Mouse (Mus musculus): ENCODE data around the gene Fgf15. TPM values are rescaled to one million over a fixed set of nuclear protein-coding genes. Genes with fewer than 3 reads are reported as not detected.

Fgf15 gene
- polyA plus RNA-seq (2014; fragmentation: Illumina TruSeq; extraction: RNeasy Lipid Tissue Mini Kit (QIAGEN cat#74804); ENCODE audit: low read depth, low replicate concordance): not detected

DNA sequence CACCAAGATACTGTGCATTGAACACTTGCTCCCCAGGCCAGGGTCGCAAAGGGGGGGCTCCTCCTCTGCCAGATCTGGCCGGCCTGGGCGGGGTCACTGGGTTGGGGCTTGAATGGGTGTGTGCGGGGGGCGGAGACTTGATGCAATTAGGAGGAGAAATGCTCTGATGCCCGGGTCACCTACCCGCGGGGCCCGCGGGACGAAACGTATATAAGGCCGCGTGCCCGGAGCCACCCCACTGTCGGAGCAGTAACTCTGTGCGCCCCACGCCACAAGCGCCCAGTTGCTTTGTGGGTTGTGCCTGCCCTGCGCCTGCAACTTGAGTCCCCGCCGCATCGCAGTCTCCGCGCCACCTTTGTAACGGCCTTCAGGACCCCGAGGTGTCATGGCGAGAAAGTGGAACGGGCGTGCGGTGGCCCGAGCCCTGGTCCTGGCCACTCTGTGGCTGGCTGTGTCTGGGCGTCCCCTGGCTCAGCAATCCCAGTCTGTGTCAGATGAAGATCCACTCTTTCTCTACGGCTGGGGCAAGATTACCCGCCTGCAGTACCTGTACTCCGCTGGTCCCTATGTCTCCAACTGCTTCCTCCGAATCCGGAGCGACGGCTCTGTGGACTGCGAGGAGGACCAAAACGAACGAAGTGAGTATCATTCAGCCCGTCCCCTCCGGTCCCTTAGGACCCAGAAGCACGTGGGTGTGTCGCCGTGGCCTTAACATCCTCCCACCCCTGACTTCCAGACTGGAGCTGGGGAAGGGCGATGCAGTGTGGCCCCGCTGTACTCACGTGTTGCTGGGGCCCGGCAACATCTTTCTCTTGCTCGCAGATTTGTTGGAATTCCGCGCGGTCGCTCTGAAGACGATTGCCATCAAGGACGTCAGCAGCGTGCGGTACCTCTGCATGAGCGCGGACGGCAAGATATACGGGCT is at the start of gene Fgf15:
Fgf15 (plus strand) TSS at position 238 of the 925 bp plus-strand sequence.

DNA sequence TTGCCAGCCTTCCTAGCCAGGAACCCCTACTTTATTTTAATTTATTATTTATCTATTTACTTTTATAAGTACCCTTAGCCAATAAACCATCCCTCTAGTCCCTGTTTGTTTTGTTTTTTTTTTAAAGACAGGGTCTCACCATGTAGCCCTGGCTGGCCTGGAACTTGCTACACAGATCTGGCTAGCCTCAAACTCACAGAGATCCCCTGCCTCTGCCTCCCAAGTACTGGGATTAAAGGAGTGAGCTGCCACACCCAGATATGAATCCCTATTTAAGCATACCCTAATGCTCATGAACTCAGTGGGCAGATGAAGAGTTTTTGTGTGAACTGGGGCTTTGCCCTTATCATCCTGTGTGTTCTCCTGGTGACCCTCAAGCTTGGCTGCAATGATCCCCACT is 49.3 kb upstream of the Fgf15 start, which contains the start of gene Fgf4:
Fgf4 (plus strand) TSS at position 301 of the 400 bp plus-strand sequence.

GRCm38 (mm10) chr7:144914948-144915750 is 18.8 kb downstream of the Fgf15 start, which contains the start of gene LTO1:
TSS of gene LTO1 (plus strand) at chr7:144915100.

DNA sequence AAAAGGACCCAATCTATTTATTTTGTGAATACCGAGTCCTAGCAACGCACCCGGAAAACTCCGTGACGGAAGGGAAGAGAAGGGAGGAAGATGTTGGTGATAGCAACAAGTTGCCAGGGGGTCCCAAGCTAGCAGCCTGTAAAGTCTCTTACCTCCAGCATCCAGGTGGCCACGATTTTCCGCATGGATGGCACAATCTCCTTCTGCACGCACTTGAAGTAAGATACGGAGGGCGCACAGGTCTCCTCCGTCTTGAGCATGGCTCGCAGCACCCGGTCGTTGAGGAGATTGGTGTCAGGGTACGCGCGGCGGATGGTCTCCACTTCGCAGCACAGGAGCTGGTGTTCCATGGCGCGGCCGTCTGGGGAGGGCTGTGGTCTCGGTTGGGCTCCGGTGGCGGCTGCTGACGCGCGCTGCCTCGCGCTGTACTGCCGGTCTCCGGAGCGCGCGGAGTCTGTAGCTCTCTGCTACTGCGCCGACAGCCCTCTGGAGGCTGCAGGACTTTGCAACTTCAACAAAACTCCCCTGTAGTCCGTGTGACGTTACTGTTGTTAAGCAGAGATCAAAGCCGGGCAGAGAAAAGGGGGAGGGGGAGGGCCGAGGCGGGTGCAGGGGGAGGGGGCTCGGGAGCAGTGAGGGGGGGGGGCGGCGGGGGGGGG is 43.1 kb downstream of the Fgf15 start, which contains the start of gene Ccnd1:
Ccnd1 (minus strand) TSS at position 582 of the 659 bp plus-strand sequence.

Other genes starting within 250 kb of the Fgf15 start
- gene Ano1, start 144.6 kb upstream of the Fgf15 start, polyA plus RNA-seq (2014; fragmentation: Illumina TruSeq; extraction: RNeasy Lipid Tissue Mini Kit (QIAGEN cat#74804); ENCODE audit: low read depth, low replicate concordance): 2.3 TPM
- not detected for gene Fgf3, start 58.4 kb upstream of the Fgf15 start, polyA plus RNA-seq (2014; fragmentation: Illumina TruSeq; extraction: RNeasy Lipid Tissue Mini Kit (QIAGEN cat#74804); ENCODE audit: low read depth, low replicate concordance)
- not detected for gene Fgf4, start 49.2 kb upstream of the Fgf15 start, polyA plus RNA-seq (2014; fragmentation: Illumina TruSeq; extraction: RNeasy Lipid Tissue Mini Kit (QIAGEN cat#74804); ENCODE audit: low read depth, low replicate concordance)
- 5.3 TPM for gene LTO1, start 18.6 kb downstream of the Fgf15 start, polyA plus RNA-seq (2014; fragmentation: Illumina TruSeq; extraction: RNeasy Lipid Tissue Mini Kit (QIAGEN cat#74804); ENCODE audit: low read depth, low replicate concordance)
- gene Ccnd1, start 43.4 kb downstream of the Fgf15 start, polyA plus RNA-seq (2014; fragmentation: Illumina TruSeq; extraction: RNeasy Lipid Tissue Mini Kit (QIAGEN cat#74804); ENCODE audit: low read depth, low replicate concordance): 55.3 TPM

Measured in kidney, adult 10 weeks (tissue).